Mouse (Mus musculus) layer of hippocampus, adult 8-10 months (tissue): ENCODE measurements around the gene Six4. TPM values are rescaled to one million over a fixed set of nuclear protein-coding genes. Genes with fewer than 3 reads are reported as not detected.
"Not testable (repeated sequence)": the region's sequence is repeated elsewhere in the genome, so short reads cannot be mapped to it uniquely, and the experiment has no call there.

Experiments
- DNase-seq, 2 experiments: peaks; one replicate each; pipeline ENCODE4 v3.0.0; 2022; ENCODE audit warnings: low spot score in 2 of 2
- total RNA-seq, 4 experiments: library from RNA; stranded (reverse); gene quantifications; 2 replicates each; pipeline ENCODE4 v1.2.4; 2022

Six4 gene
- 1 to 10 TPM; 1.3 to 1.8 (median 1.5) TPM for total RNA-seq

DNA sequence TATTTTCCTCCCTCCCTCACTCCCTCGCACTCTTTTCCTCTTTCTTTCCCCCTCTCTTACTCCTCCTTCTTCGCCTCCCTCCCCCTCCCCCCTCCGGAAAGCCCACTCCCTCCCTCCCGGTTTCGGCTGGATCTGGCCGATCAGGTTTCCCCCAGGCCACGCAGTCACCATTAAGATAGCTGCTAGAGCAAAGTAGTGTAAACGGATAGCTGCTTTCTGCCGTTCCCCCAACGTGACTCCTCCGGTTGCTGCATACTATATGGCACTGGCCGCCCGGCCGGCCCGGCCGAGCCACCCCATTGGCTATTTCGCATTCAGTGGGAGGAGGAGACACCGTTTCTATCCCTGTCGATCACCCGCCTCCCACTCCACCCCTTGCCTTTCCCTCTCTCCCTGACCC lies at the start of gene Six4:
TSS of gene Six4 (minus strand) at position 261 of the 400 bp plus-strand sequence.
- peak in 1 of 2 experiments; percentile 26 for DNase-seq

DNA sequence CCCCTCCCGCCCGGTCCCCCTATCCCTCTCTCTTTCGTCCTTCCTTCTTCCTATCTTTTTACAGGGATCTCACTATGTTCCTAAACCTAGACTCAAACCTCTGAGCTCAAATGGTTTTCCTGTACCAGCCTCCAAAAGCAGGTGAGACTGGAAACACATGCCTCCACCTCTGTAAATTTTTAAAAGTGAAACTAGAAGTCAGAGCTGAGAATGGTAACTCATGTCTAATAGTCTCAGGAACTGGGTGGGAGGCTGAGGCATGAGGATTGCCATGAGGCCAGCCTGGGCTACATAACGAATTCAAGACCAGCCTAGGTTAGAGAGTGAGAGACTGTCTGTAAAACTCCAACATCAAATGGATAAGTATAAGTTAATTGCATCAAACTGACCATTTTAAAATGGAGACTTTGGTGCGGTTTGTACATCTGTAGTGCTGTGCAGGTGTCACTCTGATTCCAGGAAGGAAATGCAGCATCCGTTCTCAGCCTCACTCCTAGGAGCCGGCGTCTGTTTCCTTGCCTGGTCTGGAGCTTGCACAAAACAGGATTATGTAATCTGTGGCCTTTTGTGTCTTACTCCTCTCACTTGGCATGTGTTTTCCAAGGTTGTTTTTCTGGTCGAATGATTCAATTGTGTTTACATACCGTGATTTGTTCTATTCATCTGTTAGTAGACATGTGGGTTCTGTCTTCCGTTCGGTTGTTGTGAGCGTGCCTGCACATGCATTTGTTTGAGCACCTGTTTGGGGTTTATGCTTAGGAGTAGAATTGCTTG lies 49.3 kb upstream of the Six4 start:
- DNase-seq: peak in 1 of 2 experiments; percentile 15

DNA sequence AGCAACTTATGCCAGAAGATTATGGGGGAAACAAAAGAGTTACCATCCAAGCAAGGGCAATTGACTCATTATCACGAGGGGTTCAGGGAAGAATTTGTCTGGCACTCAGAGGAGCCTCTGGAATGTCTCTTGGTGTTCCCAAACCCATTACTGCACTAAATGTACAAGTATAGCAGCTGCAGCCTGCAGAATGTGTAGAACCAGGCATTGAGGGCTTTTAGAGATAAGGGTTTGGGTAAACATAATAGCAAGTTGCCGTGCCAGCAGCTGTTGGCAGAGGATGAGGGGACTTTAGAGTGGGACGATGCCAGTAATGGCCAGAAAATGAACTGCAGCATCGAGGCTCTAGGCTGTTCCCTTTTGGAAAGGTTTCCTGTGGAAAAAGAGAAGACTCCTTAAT lies 47.1 kb upstream of the Six4 start:
- no peak for DNase-seq

DNA sequence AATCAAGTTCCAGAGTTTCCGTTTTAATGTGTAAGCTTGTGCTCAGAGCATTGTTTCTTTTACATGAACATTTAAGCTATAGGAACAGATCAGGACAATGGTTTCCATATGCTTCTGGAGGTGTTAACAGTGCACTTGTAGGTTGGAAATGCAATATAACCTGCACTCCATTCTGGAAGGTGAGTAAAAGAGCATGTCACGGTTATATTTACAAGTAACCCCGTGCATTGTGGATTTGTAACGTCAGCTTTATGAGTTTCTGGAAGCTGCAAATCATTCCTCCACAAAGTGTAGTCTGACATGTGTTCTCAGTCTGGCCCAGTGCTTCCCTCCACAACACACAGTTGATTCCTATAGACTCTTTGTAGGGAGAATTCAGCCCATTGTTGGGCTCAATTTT lies 40.9 kb upstream of the Six4 start:
- DNase-seq: no peak

DNA sequence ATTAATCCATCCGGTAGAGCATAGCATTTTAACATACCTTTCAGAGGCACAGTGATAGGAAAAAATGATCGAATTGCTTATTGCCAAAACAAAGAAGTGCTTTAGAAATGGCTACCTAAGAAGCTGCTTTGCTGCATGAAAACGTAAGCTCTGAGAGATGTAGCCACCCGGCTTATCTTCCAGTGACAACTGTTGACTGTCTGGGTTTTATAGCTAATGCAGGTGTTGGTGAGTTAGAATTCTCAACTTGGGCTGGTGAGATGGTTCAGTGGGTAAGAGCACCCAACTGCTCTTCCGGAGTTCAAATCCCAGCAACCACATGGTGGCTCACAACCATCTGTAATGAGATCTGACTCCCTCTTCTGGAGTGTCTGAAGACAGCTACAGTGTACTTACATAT lies 37.8 kb upstream of the Six4 start:
- not testable (repeated sequence) for DNase-seq

DNA sequence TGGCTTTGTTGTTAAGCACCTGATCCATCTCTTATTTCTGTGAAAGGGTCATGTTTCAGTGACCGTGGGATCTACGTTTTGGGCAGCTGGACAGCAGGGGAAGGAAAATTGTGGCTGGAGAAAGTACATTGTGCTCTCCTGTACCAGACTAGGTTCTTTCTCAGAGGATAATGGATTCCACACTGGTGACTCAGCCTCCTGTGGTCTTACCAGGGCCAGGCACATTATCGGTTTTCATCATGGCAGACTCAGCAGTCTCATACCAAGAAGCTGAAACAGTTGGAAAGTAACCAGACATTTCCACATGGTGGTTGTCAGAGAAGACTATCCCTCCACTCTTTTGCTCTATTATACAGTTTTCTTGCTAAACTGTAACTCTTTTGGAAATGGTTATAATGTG lies 34.0 kb upstream of the Six4 start:
- no peak for DNase-seq

DNA sequence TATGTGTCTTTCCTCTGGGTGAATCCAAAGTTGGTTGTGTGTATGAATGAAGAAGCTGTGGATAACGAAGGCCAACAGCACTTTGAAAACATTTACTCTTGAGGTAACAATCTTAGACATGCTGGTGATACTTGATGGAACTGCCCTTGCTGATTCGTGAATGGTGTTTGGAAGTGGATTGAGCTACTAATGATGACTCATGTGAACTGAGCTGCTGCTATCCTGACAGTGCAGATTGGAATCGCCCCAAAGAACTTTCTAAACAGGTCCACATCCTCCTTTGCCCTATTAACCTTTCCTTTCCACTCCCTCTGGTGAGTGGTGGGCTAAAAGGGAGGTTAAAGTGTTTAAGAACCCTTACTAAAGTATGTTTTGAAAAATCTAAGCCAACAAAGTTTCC lies 27.5 kb upstream of the Six4 start:
- DNase-seq: no peak

DNA sequence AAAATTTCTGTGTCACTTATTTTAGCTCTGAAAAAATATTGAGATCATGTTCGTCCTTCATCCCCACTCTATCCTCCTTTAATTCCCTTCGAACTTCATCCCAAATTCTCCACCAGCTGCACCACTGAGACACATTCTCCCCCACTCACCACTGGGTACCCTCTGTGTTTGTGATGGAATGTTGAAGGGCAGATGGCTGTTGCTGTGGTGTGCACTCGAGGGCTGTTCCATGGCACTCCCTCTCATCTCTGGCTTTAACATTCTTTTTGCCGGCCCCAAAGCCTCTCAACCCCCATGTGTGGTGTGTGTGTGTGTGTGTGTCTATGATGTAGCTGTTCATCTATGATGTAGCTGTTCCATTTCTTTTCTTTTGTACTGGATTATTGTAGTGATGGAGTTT lies 12.0 kb upstream of the Six4 start:
- no peak for DNase-seq

DNA sequence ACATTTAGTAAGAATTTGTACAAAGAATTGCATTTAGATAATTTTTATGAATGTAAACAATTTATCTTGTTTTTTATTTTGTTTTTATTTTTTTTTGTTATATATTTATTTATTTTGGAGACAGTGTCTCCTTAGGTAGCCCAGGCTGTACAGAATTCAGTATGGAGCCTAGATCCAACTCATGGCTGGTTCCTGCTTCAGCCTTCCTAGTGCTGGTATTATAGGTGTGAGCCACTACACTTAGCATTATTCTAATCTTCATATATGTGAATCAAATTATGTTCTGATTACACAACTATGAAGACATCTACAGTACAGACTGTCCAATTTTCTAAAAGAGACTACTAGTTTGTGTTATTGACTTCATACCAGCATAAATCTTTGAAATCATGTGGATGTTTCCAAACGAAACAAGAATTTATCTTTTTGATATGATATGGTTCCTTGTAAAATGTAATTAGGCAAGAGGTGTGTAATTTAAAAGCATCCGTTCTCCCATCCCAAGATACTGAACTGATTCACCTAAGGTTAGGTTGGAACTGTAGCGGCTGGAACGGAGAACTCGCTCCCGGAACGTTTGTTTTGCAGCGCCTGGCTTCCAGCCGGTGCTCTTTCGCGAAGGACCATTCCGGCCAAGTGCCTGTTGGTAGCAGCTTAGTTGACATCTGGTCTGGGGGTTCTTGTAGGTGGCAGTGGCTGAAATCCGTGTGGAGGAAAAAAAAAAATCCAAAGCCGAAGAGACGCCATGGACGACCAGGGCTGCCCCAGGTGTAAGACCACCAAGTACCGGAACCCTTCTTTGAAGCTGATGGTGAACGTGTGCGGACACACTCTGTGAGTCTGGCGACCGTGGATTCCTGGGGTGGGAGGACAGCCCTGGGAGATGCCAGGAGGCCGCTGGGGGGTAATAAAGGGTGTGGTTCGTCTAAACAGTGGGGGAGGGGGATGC lies 10.1 kb upstream of the Six4 start, which contains the start of gene Mnat1:
TSS of gene Mnat1 (plus strand) at position 625 of the 949 bp plus-strand sequence.
- DNase-seq: peak; percentile 47 to 77

DNA sequence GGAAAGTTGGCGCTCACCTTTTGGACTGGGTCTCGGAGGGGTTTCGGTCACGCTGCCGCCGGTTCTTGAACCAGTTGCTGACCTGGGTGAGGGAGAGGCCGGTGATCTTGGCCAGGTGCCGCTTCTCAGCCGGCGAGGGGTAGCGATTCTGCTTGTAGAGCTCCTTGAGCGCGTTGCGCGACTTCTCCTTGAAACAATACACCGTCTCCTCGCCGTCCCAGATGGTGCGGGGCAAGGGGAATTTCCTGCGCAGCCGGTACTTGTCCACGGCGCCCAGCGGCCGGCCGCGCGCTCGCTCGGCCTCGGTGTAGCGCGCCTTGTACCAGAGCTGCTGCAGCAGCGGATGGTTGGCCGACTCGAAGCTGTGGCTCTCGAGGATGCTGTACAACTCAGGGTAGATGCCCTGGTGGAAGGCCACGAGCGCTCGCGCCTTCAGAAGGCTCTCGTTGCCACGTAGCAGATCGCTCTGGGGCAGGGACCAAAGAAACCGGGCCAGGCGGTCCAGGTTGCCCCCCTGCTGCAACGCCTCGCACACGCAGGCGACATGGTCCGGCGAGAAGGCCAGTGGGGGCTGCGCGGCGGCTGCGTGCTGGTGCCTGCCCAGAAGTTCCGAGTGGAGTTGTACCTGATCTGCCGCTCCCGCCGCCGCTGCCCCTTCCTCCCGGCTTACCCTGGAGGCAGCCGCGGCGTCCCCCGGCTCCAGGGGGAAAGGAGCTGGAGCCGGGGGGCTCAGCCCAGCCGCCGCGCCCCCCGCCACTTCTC lies 749 bp downstream of the Six4 start:
- no peak for DNase-seq

DNA sequence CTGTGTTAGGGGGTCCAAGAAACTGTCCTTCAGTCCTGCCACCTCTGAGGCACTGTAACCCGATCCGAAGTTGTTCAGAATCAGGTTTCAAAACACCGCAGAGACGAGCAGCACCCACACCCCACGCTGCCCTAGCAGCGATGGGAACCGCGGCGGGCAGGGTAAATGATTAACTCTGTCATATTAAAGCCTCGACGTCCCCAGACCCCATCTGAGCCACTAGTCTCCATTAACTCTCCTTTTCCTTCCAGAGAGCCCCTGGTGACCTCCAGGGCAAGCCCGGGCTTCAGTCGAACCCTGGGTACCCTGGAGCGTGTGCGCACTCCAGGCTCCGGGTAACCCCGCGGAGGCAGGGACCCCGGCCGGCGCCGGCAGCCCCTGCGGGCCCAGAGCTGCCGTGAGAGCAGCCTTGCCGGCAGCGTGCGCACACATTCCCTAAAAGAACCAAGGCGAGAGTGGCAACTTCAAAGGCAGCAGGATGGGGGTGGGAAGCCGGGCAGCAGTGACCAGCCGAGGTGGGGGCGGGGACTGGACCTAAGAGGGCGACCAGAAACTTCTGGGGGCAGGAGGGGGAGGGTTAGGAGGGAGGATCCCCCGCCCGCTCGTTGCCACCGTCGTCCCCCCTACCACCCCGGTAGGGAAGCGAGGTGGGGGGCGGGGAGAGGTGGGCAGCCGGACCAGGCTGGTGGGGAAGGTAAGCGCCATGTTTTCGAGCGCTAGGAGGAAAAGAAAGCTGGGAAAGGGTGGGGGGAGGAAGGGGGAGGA lies 1.5 kb downstream of the Six4 start:
- no peak for DNase-seq

DNA sequence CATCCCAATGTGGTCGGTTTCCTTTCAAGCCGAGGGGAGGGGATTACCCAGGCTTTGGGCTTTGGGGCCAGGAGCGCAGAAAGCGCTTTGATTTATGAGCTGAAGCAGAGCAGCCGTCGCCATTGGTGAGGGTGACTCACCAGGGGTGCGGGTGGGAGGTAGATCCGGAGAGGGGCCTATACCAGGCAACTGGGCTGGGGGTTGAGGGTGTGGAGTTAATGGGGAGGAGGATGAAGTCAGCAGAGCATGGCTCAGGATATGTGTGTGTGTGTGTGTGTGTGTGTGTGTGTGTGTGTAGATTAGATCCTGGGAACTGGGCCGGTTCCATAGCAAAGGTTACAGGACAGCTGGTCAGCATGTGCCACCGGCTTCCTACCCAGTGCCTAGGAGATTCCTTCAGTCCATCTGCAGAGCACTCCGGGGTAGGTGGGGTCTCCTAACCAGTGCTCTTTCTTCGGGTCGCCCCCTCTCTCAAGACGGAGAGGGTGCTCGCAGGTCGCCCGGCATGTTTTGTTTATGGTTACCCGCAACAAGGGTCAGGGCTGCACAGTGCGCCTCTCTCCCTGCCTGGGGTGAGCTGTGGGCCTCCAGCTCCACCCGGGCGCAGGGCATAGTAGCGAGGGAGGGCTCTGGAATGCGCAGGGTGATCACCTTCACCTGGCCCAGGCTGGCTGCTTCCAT lies 2.7 kb downstream of the Six4 start:
- DNase-seq: no peak

DNA sequence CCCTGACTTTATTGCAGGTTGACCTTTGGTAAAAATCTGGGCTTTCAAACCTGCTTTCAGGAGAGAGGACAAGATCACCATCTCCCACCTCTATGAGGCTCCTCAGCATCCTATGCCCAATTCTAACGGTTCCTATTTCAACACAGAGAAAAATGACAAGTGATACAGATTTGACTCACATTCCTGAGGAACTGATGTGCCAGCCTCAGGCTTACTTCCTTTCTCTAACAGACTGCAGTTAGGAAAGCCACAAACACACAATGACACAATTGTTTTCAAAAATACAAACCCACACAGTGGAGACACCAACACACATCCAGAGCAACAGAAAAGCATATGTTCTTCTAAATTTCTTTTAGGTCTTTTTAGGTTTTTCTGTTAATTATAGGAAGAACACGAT lies 5.4 kb downstream of the Six4 start:
- no peak for DNase-seq

DNA sequence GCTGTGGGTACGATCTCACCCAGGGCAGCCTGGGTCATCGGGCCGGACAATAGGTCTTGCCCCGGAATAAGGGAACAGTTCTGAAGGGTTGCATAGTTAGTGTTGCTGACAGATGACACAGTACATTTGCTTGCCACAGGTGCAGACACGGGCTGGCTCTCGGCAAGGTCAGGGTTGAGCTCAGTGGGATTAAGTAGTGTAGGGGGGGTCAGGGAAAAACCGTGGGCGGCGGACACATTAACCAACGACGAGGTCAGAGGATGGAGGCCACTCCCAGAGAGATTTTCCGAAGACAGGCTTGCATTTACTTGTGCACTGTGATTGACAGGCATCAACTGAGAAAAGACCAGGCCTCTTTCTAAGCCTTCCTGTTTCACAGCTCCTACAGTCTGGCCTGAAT lies 9.5 kb downstream of the Six4 start:
- DNase-seq: no peak

DNA sequence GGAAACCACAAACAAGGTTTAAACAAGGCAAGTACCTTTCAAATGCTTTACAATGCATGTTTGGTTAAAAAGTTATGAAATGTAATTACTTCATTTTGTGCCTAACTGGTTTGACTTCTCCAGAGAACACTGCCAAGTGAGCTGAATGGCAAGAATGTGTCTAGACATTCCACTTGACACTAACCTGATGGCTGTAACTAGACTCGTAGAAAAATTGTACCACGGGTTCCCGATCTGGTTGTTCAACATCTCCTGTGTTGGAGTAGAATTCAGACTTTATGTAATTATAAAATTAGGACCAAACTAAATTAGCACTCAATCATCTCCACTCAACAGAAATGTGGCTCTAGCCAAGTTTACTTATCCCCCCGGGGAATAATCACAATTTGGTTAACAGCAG lies 14.7 kb downstream of the Six4 start:
- no peak for DNase-seq

DNA sequence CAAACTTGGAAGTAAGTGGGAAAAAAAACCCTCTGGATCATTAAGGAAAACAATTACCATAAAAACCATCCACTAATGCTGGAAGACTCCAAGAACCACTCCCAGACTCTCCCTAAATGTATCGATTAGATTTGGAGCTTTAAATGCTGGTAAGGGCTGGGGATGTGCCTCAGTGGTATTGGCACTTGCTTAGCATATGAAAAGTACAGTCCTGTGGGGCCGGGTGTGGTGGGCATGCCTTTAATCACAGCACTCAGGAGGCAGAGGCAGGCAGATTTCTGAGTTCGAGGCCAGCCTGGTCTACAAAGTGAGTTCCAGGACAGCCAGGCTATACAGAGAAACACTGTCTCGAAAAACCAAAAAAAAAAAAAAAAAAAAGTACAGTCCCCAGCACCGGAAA lies 17.1 kb downstream of the Six4 start:
- not testable (repeated sequence) for DNase-seq

DNA sequence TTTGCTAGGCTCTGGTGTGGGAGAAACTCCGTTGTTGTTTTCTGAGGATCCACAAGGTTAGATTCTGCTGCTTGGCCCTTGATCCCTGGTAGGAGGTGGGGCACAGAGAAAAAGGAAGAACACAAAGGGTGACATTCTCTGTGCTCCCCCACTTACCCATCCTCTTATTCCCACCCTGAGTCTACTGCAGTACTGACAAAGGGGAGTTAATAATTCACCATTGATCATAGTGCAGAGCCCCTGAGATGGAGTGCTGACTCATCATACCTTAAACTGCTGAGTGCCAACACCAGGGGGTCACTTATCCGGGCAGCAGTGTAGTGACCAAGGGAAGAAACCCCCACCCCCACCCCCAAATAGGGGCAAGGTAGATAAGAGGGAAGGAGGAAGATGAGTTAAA lies 18.7 kb downstream of the Six4 start:
- DNase-seq: no peak

DNA sequence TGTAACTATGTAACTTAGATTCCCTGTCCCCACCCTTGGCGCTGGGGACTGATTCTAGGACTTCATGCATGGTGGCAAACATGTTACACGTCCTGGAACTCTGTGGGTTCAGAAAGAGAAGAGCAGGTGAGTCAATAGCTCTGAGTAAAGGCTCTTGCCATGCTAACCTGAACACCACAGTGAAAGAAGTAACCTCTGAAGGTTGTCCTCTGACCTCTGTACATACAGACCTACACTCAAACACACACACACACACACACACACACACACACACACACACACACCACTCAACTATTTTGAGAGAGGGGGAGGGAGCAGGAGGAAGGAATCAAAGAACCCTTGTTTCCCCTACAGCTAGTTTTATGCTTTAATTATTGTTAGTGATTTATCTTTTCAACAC lies 19.1 kb downstream of the Six4 start:
- no peak for DNase-seq

DNA sequence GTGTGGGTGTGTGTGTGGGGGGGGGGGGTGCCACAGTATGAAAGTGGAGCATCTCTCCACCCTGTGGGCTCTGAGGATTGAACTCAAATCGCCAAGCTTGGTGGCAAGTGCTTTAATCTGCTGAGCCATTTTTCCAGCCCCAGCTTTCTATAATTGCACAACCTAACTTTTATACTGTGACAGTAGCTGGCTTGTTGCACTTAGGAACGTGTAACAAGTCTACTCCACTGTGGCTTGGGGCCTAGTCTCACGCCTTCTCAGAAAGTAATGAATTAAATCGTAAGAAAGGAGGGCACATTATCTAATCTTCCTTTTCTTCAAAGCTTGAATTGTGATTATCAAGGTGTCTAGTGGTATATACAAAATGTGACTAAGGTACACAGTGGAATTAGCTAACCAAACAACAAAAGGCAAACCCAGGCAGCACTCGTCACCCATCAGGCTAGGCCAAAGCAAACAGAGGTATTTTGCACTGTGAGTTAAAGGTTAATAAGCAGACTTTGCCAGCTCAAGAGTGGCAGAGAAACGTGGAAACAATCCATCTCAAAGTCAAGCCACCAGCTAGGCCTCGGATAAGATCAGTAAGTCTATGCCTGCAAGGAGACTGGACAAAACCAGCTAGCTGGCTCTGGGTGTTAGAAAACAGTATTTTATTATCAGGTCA lies 22.5 kb downstream of the Six4 start:
- no peak for DNase-seq

DNA sequence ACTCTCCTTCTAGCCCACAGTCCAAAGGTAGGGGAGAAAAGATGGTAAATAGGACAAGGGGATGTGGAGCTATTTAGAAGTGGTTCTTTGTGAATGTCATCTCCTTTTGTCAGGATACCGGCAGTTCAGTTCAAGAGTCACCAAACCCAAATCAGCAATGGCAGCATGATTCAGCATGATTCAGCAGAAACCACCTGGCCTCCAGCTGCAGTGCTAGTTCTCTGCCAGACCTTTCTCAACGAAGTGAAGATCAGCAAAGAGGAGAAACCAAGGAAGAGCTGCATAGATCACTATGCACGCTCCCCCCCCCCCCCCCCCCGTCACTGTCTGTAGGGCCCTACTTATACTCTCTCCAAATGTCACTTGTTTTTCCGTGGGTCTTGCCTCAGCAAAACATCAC lies 24.3 kb downstream of the Six4 start:
- no peak for DNase-seq
